Mouse (Mus musculus): ENCODE data around the gene Trh. TPM values are rescaled to one million over a fixed set of nuclear protein-coding genes. Genes with fewer than 3 reads are reported as not detected.

Gene Trh
- total RNA-seq, 2 experiments from 2014 or later, result not detected

GRCm38 (mm10) chr6:92224981-92225380 is 19.5 kb downstream of the Trh start:
- DNase-seq (ENCODE audit: low spot score in 2 of 2), result no peak

DNA sequence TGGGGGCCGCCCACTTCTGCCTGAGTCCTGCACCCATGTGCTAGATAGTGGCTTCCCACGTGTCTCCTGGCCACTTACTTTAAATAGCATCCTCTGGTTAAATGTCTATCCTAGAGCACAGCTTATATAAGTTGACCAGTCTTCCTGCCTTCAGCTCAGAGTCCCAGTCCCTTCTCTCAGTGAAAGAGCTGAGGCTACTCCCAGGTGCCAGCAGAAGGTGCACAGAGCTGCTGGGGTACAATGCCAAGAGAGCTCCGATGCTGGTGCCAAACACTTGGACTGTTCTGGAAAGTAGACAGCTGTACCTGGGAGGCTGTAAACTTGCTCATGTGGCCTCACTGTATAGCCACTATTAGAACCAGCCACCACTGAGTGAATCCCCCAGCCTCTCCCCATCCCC is 22.4 kb downstream of the Trh start:
- no peak for DNase-seq (ENCODE audit: low spot score in 2 of 2)

DNA sequence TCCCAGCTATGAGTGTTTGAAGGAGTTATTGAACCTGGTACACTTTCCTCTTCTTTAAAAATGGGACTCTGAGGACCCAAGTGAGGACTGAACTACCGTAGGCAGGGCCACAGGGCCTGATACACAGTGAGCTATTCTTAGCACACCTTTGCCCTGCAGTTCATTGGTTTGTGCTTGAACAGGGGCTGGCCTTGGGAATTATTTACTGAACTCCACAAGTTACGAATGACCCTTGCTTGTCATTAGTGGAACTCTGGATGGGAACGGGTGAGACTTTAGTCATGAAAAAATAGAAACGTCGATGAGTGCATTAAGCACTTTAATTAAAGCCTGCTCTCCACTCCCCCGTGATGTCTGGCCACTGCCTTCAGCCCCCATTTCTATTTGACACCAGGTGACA is 22.8 kb downstream of the Trh start:
- DNase-seq (ENCODE audit: low spot score in 2 of 2), result no peak

GRCm38 (mm10) chr6:92219445-92219844 is 25.0 kb downstream of the Trh start:
- DNase-seq (ENCODE audit: low spot score in 2 of 2), result peak in 1 of 2 experiments; percentile 14

- peak; percentile 78 to 92 for DNase-seq (ENCODE audit: low spot score in 2 of 2)
Measured at GRCm38 (mm10) chr6:92214773-92215449, 29.5 kb downstream of the Trh start, which contains the start of gene Rbsn. Gene Rbsn, minus strand, starts transcription at chr6:92214925.

DNA sequence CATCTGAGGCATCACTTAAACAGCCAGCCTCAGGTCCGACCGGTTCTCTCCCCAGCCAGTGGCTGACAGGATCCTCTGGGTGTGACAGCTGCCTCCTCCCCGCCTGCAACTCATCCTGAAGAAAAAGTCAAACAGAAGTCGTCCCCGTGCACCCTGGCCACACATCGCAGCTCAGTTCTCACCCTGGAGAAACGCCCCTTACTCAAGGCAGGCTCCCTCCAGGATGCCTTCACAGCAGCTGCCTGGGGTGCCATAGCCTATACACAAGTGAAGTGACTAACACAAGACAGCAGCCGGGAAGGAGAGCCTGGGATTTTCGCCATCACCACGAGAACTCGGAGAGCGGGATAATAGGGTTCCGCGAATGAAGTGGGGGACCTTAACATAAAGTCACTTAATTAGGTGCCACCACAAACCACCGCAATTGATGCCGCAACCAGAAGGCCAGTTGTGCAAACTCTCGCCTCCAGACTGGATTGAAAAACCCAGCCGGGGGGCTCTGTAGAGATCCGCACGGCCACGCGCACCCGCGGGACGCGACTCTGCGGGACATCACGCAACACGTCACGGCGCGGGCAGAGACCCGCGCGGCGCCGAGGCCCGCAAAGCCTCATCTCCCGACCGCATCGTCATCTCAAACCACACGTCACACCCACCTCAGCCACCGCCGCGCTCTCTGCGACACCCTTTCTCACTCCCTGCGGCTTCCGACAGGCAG is 30.2 kb downstream of the Trh start:
- DNase-seq (ENCODE audit: low spot score in 2 of 2), result peak in 1 of 2 experiments; percentile 11

DNA sequence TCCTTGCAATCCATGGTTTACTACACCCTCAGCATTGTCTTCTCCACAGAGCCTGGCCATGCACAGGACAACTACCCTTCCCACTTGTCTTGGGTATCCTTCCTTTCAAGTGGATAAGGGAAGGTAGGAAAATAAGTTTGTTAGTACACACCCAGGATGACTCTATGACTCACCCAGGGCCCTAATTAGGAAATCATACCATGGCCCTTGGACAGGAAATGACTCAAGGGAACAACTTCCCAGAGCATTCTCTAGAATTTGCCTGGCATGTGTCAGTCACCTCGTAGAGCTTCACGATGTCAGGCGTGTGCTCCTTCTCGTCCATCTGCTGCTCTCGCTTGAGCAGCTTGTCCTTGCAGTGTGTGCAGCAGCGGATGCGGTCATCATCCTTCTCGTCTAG is 45.0 kb downstream of the Trh start:
- no peak for DNase-seq (ENCODE audit: low spot score in 2 of 2)

Other genes with a start within 250 kb of the Trh start
- 10 to 100 TPM; 38.0 to 41.3 TPM for gene Nr2c2, start 153.3 kb downstream of the Trh start, total RNA-seq (2021)
- gene Mrps25, start 60.6 kb downstream of the Trh start, total RNA-seq (2021), result 10 to 100 TPM; 34.7 to 38.6 TPM
- gene Rbsn, start 29.7 kb downstream of the Trh start, total RNA-seq (2021), result 10 to 100 TPM; 20.8 to 24.0 TPM

All from gastrocnemius, postnatal 4 days (tissue).